Mouse (Mus musculus) E14TG2a.4 (cell line): ENCODE data around the gene Osbpl10.

Experiments
- CTCF ChIP-seq: conservative IDR thresholded peaks from 2 replicates; pipeline ENCODE4 v1.5.1; 2014; ENCODE audit warnings: low read length
- NANOG ChIP-seq: IDR thresholded peaks from 2 replicates; pipeline ENCODE4 v1.6.1; 2014; ENCODE audit warnings: borderline replicate concordance, low read length, mixed read lengths

- no peak for TF ChIP-seq CTCF
- TF ChIP-seq NANOG, result no peak
Observed at GRCm38 (mm10) chr9:115261896-115262295, 283.5 kb downstream of the Osbpl10 start.
